Mouse (Mus musculus): ENCODE measurements around the gene Syf2.

Gene Syf2

DNA sequence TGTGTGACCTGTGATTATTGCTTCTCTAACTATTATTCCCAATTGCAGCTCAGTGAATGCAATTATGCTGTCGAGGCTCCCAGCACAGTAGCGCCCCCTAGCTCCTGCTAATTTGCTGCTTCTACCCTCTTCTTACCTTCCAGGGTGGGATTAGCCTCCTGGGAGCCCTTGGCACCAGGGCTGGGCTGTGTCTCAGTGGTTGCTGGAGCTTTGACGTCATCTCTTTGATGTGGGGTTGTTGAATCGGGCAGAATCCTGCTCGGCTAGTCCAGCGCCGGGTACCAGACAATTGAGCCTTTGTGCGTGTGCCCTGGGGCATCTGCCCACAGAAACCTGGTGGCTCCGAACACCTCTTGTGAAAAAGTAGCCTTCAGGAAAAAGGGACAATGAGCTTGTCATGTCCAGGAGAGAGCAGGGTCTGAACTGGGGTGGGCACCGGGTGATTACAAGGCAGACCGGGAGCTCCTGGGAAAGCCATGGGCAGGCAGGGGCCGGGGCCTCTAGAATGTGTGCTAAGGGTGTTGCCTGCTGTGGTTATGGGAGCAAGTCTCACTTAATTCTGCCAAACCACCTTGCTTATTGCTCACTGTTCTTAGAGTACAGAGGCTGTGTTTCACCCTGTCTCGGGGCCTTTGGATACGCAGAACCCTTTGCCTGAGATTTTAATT, 44.7 kb downstream of the Syf2 start:
- DNase-seq (ENCODE audit: low spot score) = no peak

DNA sequence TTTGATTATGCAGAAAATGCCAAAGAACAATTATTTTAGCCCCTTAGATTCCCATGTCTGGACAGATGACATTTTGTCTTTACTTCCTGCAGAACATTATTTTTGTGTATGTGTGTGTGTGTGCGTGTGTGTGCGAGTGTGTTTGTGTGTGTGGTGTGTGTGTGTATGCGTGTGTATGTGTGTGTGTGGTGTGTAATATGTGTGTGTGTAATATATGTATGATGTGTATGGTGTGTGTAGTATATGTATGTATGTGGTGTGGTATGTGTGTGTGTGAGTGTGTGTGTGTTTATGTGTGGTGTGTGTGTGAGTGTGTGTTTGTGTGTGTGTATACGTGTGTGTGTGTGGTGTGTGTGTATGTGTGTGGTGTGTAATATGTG, 45.2 kb downstream of the Syf2 start:
- DNase-seq (ENCODE audit: low spot score) = no peak

- DNase-seq (ENCODE audit: low spot score) = no peak
Measured at GRCm38 (mm10) chr4:134978930-134979329, 48.2 kb downstream of the Syf2 start.

DNA sequence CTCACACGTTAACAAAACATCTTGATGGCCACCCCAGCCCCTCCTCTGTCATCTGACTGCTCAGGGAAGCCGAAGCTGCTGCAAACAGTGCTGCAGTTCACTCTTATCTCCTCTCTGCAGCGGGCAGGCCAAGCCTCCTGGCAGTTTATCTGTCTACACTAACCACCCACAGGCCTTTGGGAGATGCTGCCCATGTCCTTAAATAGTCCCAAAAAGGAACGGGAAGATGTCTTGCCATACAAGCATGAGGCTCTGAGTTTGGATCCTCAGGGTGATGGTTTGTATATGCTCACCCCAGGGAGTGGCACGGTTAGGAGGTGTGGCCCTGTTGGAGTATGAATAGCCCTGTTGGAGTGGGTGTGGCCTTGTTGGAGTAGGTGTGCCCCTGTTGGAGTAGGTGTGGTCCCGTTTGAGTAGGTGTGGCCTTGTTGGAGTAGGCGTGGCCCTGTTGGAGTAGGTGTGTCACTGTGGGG, 51.3 kb downstream of the Syf2 start:
- no peak for DNase-seq (ENCODE audit: low spot score)

GRCm38 (mm10) chr4:134983136-134983535, 52.4 kb downstream of the Syf2 start:
- no peak for DNase-seq (ENCODE audit: low spot score)

GRCm38 (mm10) chr4:134984555-134984954, 53.9 kb downstream of the Syf2 start:
- DNase-seq (ENCODE audit: low spot score) = no peak

- no peak for DNase-seq (ENCODE audit: low spot score)
Measured at GRCm38 (mm10) chr4:134985626-134986335, 55.1 kb downstream of the Syf2 start.

- DNase-seq (ENCODE audit: low spot score) = no peak
Measured at GRCm38 (mm10) chr4:134986336-134986635, 55.6 kb downstream of the Syf2 start.

DNA sequence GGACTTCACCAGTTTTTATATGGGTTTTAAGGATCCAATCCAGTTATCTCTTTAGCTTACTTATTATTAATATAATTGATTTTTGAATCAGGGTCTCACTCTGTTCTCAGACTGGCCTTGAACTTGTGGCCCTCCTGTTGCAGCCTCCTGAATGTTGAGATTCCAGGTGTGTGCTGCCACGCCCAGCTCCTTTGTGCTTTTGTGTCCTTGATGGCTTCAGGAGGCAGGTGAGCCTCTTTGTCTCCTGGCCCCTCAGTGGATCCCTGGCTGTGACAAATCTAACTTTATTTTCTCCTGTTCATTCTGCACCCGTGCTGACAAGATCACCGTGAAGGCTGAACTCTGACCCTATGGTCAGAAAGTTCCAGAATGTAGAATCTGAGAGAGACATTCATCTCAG, 56.3 kb downstream of the Syf2 start:
- no peak for DNase-seq (ENCODE audit: low spot score)

All from layer of hippocampus, adult 11-12 months (tissue).